Mouse (Mus musculus) heart, embryonic 15.5 days (tissue): Measurements from ENCODE around the gene Epb42. TPM values are rescaled to one million over a fixed set of nuclear protein-coding genes. Genes with fewer than 3 reads are reported as not detected.

ENCODE experiments used
- ATAC-seq: fragments of 200-750 bp; cut with Nextera tagmentation; replicated peaks from 2 replicates; pipeline ENCODE4 v1.8.0; 2017; ENCODE audit warnings: low read depth, moderate TSS enrichment; ENCODE audit not compliant: insufficient number of reproducible peaks, insufficient read depth, low FRiP score
- H3K27ac ChIP-seq: fragments of 300-500 bp; sonication (generic); 2 replicates; pipeline ENCODE4 v1.5.1; 2015; ENCODE audit warnings: mild to moderate bottlenecking, inconsistent platforms
- H3K27me3 ChIP-seq: fragments of 300-500 bp; sonication (generic); 2 replicates; pipeline ENCODE4 v1.6.1; 2015; ENCODE audit warnings: inconsistent platforms
- H3K36me3 ChIP-seq: fragments of 300-500 bp; sonication (generic); 2 replicates; pipeline ENCODE4 v1.6.1; 2015; ENCODE audit warnings: mild to moderate bottlenecking, inconsistent platforms
- H3K4me1 ChIP-seq: fragments of 300-500 bp; sonication (generic); replicated peaks from 2 replicates; pipeline ENCODE4 v1.6.1; 2015; ENCODE audit warnings: inconsistent platforms
- H3K4me2 ChIP-seq: fragments of 300-500 bp; sonication (generic); 2 replicates; pipeline ENCODE4 v1.6.1; 2015; ENCODE audit warnings: inconsistent platforms, mild to moderate bottlenecking, moderate library complexity
- H3K4me3 ChIP-seq: fragments of 300-500 bp; sonication (generic); 2 replicates; pipeline ENCODE4 v1.5.1; 2015; ENCODE audit warnings: mild to moderate bottlenecking, inconsistent platforms
- H3K9ac ChIP-seq: fragments of 300-500 bp; sonication (generic); 2 replicates; pipeline ENCODE4 v1.6.1; 2015; ENCODE audit warnings: mild to moderate bottlenecking, inconsistent platforms
- H3K9me3 ChIP-seq: fragments of 300-500 bp; sonication (generic); replicated peaks from 2 replicates; pipeline ENCODE4 v1.6.1; 2016; ENCODE audit warnings: inconsistent platforms
- WGBS: fragments of 180-500 bp; shearing (Covaris S2); methylation state at CpG from one replicate; pipeline ENCODE4 v1.1.7; 2015; ENCODE audit warnings: mixed read lengths; 5-methylcytosine and 5-hydroxymethylcytosine counted together
- polyA plus RNA-seq: library from polyadenylated mRNA; unstranded; fragments of >200 nt; fragmentation: Nextera tagmentation; extraction: Ambion mirVana; gene quantifications from 2 replicates; pipeline ENCODE4 v1.2.1, GENCODE M21; 2015

Gene Epb42
- polyA plus RNA-seq: 1.8 and 5.5 TPM in 2 replicates

GRCm38 (mm10) chr2:121036733-121037341, at the start of gene Epb42:
Epb42 (minus strand) TSS chr2:121037072.
- 50% methylated on average over 5 of the region's 5 CpGs for WGBS
- no peak within 1 kb of the TSS for H3K27ac ChIP-seq
- no peaks in the 10 kb centered on the region for H3K9me3 ChIP-seq

DNA sequence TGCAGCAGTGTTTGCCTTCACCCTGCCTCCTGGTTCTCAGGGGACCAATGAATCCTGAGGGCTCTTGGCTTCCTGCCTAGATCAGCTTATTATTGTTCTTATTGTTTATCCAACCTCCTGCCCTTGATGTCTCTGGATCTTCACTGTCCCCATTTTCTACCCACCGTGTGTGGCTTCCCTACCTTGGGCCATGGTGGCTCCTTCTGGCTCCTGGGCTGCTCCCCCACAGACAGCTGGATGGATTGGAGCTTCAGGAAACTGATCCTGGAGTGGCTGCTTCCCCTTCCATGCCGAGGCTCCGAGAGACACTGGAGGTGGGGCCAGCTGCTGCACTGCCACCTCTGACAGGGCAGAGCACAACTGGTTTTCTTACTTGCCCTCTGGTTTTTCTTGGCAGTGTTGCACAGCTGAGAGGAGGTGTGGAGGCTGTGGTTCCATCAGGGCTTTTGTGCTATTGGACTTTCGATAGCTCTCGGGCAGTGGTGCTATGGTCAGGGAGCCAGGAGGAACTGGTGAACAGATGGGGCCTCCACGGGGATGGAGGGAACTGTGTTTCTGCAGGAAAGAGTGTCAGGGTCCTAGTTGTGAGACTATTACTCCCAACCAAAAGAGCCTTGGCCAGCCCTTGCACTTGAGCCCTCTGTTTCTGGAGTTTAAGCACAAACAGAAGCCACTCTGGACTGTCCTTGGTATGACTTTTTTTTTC, 48.8 kb upstream of the Epb42 start, which contains the start of gene Tgm5:
TSS of gene Tgm5 (minus strand) at position 362 of the 706 bp plus-strand sequence.
- 32% methylated on average over 6 of the region's 6 CpGs for WGBS

More at GRCm38 (mm10) chr2:121036733-121037341, at the start of gene Epb42:
- peak; percentile 53 for ATAC-seq
- Histone ChIP-seq H3K27me3 (no peaks in the 10 kb centered on the region), H3K36me3 (no peaks in the 10 kb centered on the region), H3K4me1 (no peaks in the 10 kb centered on the region), H3K9ac (no peak within 1 kb of the TSS), H3K4me3 (no peak within 1 kb of the TSS), H3K4me2 (no peak within 1 kb of the TSS)

GRCm38 (mm10) chr2:121082626-121083025, 45.8 kb upstream of the Epb42 start:
- no peak overlapping the region for H3K4me2 ChIP-seq
- H3K9ac ChIP-seq: no peak overlapping the region
- no peak overlapping the region for H3K27ac ChIP-seq
- H3K4me1 ChIP-seq: peaks cover 5% of the 10 kb centered on the region
- H3K27me3 ChIP-seq: no peaks in the 10 kb centered on the region
- no peaks in the 10 kb centered on the region for H3K9me3 ChIP-seq
- ATAC-seq: no peak
- no peaks in the 10 kb centered on the region for H3K36me3 ChIP-seq
- 79% methylated on average over 1 of the region's 1 CpGs for WGBS
- H3K4me3 ChIP-seq: no peak overlapping the region

More for the DNA sequence above, 48.8 kb upstream of the Epb42 start, which contains the start of gene Tgm5:
- Histone ChIP-seq H3K4me1 (peaks cover 5% of the 10 kb centered on the region), H3K9ac (no peak within 1 kb of the TSS), H3K4me3 (no peak within 1 kb of the TSS), H3K9me3 (no peaks in the 10 kb centered on the region), H3K36me3 (no peaks in the 10 kb centered on the region), H3K27me3 (no peaks in the 10 kb centered on the region), H3K4me2 (no peak within 1 kb of the TSS), H3K27ac (no peak within 1 kb of the TSS)
- ATAC-seq: no peak

DNA sequence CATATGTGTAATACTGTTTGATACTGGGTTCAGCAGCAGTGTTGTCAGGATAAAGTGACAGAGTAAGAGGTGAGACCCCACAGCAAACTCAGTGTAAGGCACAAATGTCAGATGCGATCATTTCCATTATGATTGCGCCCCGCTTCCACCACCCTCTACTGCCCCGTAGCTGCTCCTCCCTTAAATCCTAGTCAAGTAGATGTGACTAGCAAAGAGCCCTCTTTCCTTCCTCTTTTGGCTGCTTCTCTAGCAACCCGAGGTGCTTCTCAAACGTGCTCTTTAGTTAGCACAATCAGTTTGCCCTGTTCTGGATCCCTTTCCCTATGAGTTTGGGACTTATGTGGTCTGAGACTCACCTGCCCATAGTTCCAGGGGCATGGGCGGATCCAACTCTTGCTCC, 37.9 kb upstream of the Epb42 start:
- Histone ChIP-seq H3K4me2 (no peak overlapping the region), H3K9ac (no peak overlapping the region), H3K36me3 (no peaks in the 10 kb centered on the region), H3K27ac (no peak overlapping the region), H3K4me1 (no peaks in the 10 kb centered on the region), H3K27me3 (no peaks in the 10 kb centered on the region), H3K4me3 (no peak overlapping the region), H3K9me3 (no peaks in the 10 kb centered on the region)
- 70% methylated on average over 7 of the region's 7 CpGs for WGBS
- no peak for ATAC-seq

- Histone ChIP-seq H3K27me3 (no peaks in the 10 kb centered on the region), H3K36me3 (no peaks in the 10 kb centered on the region), H3K4me1 (no peaks in the 10 kb centered on the region), H3K9ac (no peak overlapping the region), H3K4me2 (no peak overlapping the region), H3K9me3 (no peaks in the 10 kb centered on the region), H3K4me3 (no peak overlapping the region), H3K27ac (no peak overlapping the region)
- 70% methylated on average over 6 of the region's 6 CpGs for WGBS
- no peak for ATAC-seq
Measured at GRCm38 (mm10) chr2:121071871-121072270, 35.0 kb upstream of the Epb42 start.

- Histone ChIP-seq H3K4me2 (no peak overlapping the region), H3K4me1 (no peaks in the 10 kb centered on the region), H3K27ac (no peak overlapping the region), H3K36me3 (no peaks in the 10 kb centered on the region), H3K4me3 (no peak overlapping the region), H3K9me3 (no peaks in the 10 kb centered on the region), H3K9ac (no peak overlapping the region), H3K27me3 (no peaks in the 10 kb centered on the region)
- ATAC-seq: no peak
- WGBS: 78% methylated on average over 6 of the region's 6 CpGs
Measured at GRCm38 (mm10) chr2:121069506-121069905, 32.6 kb upstream of the Epb42 start.

- H3K27ac ChIP-seq: no peak overlapping the region
- H3K27me3 ChIP-seq: no peaks in the 10 kb centered on the region
- no peaks in the 10 kb centered on the region for H3K9me3 ChIP-seq
- 52% methylated on average over 4 of the region's 4 CpGs for WGBS
- H3K36me3 ChIP-seq: no peaks in the 10 kb centered on the region
- H3K9ac ChIP-seq: no peak overlapping the region
- H3K4me1 ChIP-seq: no peaks in the 10 kb centered on the region
- no peak overlapping the region for H3K4me2 ChIP-seq
- no peak overlapping the region for H3K4me3 ChIP-seq
- no peak for ATAC-seq
Measured at GRCm38 (mm10) chr2:121067116-121067515, 30.2 kb upstream of the Epb42 start.

GRCm38 (mm10) chr2:121061315-121061714, 24.4 kb upstream of the Epb42 start:
- Histone ChIP-seq H3K4me3 (no peak overlapping the region), H3K27me3 (no peaks in the 10 kb centered on the region), H3K36me3 (no peaks in the 10 kb centered on the region), H3K9me3 (no peaks in the 10 kb centered on the region), H3K27ac (no peak overlapping the region), H3K9ac (no peak overlapping the region), H3K4me2 (no peak overlapping the region), H3K4me1 (no peaks in the 10 kb centered on the region)
- WGBS: 72% methylated on average over 2 of the region's 2 CpGs
- no peak for ATAC-seq

GRCm38 (mm10) chr2:121057997-121058396, 21.1 kb upstream of the Epb42 start:
- 48% methylated on average over 6 of the region's 6 CpGs for WGBS
- Histone ChIP-seq H3K4me2 (no peak overlapping the region), H3K4me3 (no peak overlapping the region), H3K27me3 (no peaks in the 10 kb centered on the region), H3K36me3 (no peaks in the 10 kb centered on the region), H3K9me3 (no peaks in the 10 kb centered on the region), H3K27ac (no peak overlapping the region), H3K9ac (no peak overlapping the region), H3K4me1 (no peaks in the 10 kb centered on the region)
- no peak for ATAC-seq

- Histone ChIP-seq H3K9ac (no peak overlapping the region), H3K27ac (no peak overlapping the region), H3K9me3 (no peaks in the 10 kb centered on the region), H3K4me2 (no peak overlapping the region), H3K27me3 (no peaks in the 10 kb centered on the region), H3K36me3 (no peaks in the 10 kb centered on the region), H3K4me1 (no peaks in the 10 kb centered on the region), H3K4me3 (no peak overlapping the region)
- ATAC-seq: no peak
- 79% methylated on average over 6 of the region's 6 CpGs for WGBS
Measured at GRCm38 (mm10) chr2:121055915-121056314, 19.0 kb upstream of the Epb42 start.

GRCm38 (mm10) chr2:121054060-121054459, 17.2 kb upstream of the Epb42 start:
- H3K36me3 ChIP-seq: no peaks in the 10 kb centered on the region
- no peak for ATAC-seq
- no peak overlapping the region for H3K9ac ChIP-seq
- 48% methylated on average over 2 of the region's 2 CpGs for WGBS
- H3K27ac ChIP-seq: no peak overlapping the region
- H3K4me3 ChIP-seq: no peak overlapping the region
- H3K4me1 ChIP-seq: no peaks in the 10 kb centered on the region
- no peaks in the 10 kb centered on the region for H3K27me3 ChIP-seq
- H3K4me2 ChIP-seq: no peak overlapping the region
- no peaks in the 10 kb centered on the region for H3K9me3 ChIP-seq

DNA sequence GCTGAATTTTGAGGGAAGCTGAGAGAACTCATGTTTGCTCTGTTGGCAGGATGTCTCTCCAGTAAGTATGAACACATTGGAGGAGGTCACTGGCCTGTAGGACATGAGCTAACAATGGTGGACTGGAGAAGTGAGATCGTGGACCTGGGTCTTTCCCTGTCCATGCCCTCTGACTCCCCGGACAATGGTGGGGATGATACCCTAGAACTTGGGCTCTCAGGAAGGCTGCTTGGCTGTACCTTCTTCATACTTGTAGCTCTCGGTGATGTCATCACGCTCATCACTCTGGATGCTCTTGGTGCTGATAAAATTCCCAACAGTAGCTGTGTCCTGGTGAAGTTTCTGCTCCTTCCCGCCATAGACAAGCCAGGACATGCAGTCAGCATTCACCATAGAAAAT, 15.3 kb upstream of the Epb42 start:
- Histone ChIP-seq H3K4me3 (no peak overlapping the region), H3K9me3 (no peaks in the 10 kb centered on the region), H3K36me3 (no peaks in the 10 kb centered on the region), H3K4me2 (no peak overlapping the region), H3K9ac (no peak overlapping the region), H3K27ac (no peak overlapping the region), H3K4me1 (no peaks in the 10 kb centered on the region), H3K27me3 (no peaks in the 10 kb centered on the region)
- 75% methylated on average over 5 of the region's 5 CpGs for WGBS
- no peak for ATAC-seq
